Mouse (Mus musculus): Measurements from ENCODE around the gene C9.

DNA sequence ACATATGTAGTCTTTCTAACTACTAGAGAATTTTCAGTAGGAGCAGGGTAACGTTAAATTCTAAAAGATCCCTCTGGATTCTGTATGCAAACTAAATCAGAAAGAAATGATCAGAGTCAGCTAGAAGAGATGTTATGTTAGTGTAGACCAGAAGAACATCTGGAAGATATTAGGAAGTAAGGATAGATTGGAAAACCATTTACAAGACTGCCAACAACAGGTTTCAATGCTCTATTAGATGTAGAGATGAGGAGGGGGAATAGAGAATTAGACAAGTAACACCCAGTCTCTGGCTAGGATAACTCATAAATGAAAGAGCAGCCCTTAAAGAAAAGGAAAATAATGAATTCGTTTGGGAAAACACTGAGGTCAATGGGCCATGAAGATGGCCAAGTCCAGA is 9.3 kb downstream of the C9 start:
- TF ChIP-seq CTCF (IDR thresholded peaks at IDR 0.05; ENCODE audit: insufficient read depth, low read length) (no peak), POLR2A (IDR thresholded peaks at IDR 0.05; ENCODE audit: borderline replicate concordance, extremely low read depth, low read depth, low read length) (no peak)
